Mouse (Mus musculus) embryonic fibroblast, embryonic 13.5 days (primary cell): ENCODE results near the gene Vps13d. TPM values are rescaled to one million over a fixed set of nuclear protein-coding genes. Genes with fewer than 3 reads are reported as not detected.

Experiments
- H3K27ac ChIP-seq: 2 replicates; pipeline ENCODE4 v1.5.1; 2012; ENCODE audit warnings: low read length, control low read depth, inconsistent platforms; ENCODE audit not compliant: insufficient read depth
- H3K4me1 ChIP-seq: 2 replicates; pipeline ENCODE4 v1.6.1; 2011; ENCODE audit warnings: low read length; ENCODE audit not compliant: control insufficient read depth, insufficient read depth
- H3K4me3 ChIP-seq: 2 replicates; pipeline ENCODE4 v1.5.1; 2011; ENCODE audit warnings: mild to moderate bottlenecking, control low read depth, low read length; ENCODE audit not compliant: insufficient read depth
- CTCF ChIP-seq: IDR thresholded peaks from 2 replicates; pipeline ENCODE4 v1.5.1; 2011; ENCODE audit warnings: mild to moderate bottlenecking, control low read depth, low read length, moderate library complexity, borderline replicate concordance; ENCODE audit not compliant: insufficient read depth
- POLR2A ChIP-seq: IDR thresholded peaks from 2 replicates; pipeline ENCODE4 v1.6.1; 2011; ENCODE audit warnings: low read depth, mild to moderate bottlenecking, control low read depth, low read length, moderate library complexity
- polyA plus RNA-seq: library from polyadenylated mRNA; stranded (reverse); fragments of >200 nt; gene quantifications from 2 replicates; pipeline ENCODE4 v1.2.4, GENCODE M21; 2011; ENCODE audit warnings: low read depth; ENCODE audit not compliant: missing spikeins, insufficient read length

The Vps13d gene
- polyA plus RNA-seq, 1 experiment = 19.4 TPM

GRCm38 (mm10) chr4:144986016-144986805 is 208.6 kb downstream of the Vps13d start:
- no peak for TF ChIP-seq POLR2A
- no peak for TF ChIP-seq CTCF
- Histone ChIP-seq H3K4me1 (peaks cover 20% of the 10 kb centered on the region), H3K27ac (no peak overlapping the region), H3K4me3 (no peak overlapping the region)

DNA sequence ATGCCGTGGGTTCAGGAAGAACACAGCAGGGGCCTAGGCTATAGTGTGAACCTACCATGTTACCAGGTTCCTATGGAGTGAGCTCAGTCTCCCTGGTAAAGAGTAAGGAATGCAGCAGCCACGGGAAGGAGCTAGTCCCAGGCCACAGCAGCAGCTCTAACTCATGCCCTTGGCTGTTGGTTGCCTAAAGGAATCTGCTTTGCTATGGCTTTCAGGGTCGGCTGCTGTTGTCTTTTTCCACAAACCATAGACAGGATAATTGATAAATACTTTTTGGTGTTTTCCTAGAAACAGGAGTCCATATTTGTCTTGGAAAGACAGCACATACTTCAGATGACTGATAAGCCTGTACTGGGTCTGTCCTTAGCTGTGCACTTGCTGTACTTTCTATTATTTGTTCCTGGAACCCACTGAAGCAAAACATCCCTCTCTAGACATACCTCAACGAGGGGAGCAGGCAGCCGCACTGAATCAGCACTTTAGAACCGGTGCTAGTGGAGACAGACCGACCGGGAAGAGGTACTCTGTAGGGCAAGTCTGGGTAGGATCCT is 210.9 kb downstream of the Vps13d start:
- Histone ChIP-seq H3K27ac (peak overlapping the region; percentile 72), H3K4me3 (no peak overlapping the region), H3K4me1 (peaks cover 20% of the 10 kb centered on the region)
- TF ChIP-seq CTCF (no peak), POLR2A (no peak)

- Histone ChIP-seq H3K4me1 (peaks cover 15% of the 10 kb centered on the region), H3K27ac (peak overlapping the region; percentile 48), H3K4me3 (no peak overlapping the region)
- TF ChIP-seq POLR2A (no peak), CTCF (no peak)
Measured at GRCm38 (mm10) chr4:144983228-144983744, 211.5 kb downstream of the Vps13d start.

- H3K4me3 ChIP-seq = no peak overlapping the region
- H3K27ac ChIP-seq = no peak overlapping the region
- no peak for TF ChIP-seq CTCF
- TF ChIP-seq POLR2A = no peak
- H3K4me1 ChIP-seq = peaks cover 14% of the 10 kb centered on the region
Measured at GRCm38 (mm10) chr4:144980811-144981551, 213.8 kb downstream of the Vps13d start.

- TF ChIP-seq CTCF (no peak), POLR2A (no peak)
- H3K4me3 ChIP-seq = no peak overlapping the region
- no peak overlapping the region for H3K27ac ChIP-seq
- peaks cover 14% of the 10 kb centered on the region for H3K4me1 ChIP-seq
Measured at GRCm38 (mm10) chr4:144980110-144980509, 214.7 kb downstream of the Vps13d start.

DNA sequence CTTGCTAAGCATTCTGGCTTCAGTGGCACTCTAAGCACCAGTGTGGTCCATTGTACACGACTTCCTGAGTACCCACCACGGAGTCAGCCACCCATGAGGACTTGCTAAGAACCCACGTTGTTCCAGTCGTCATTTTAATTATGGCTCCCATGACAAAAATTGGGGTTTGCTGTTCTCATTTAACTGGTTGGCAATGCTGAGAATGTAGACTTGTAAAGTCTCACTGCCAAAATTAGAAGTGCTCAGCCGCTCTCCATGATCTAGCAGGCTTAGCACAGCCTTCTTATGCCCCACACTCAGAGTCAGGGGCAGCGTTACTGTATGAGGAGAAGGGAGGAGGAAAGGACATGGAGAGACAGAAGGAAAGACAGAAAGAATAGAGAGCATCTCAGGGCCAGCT is 216.8 kb downstream of the Vps13d start:
- TF ChIP-seq POLR2A (no peak), CTCF (no peak)
- Histone ChIP-seq H3K4me3 (no peak overlapping the region), H3K27ac (no peak overlapping the region), H3K4me1 (peaks cover 9% of the 10 kb centered on the region)

- no peak for TF ChIP-seq CTCF
- no peak for TF ChIP-seq POLR2A
- Histone ChIP-seq H3K4me3 (no peak overlapping the region), H3K27ac (no peak overlapping the region), H3K4me1 (peaks cover 9% of the 10 kb centered on the region)
Measured at GRCm38 (mm10) chr4:144977057-144977456, 217.7 kb downstream of the Vps13d start.

- Histone ChIP-seq H3K4me1 (no peaks in the 10 kb centered on the region; the same call in 1 of the 2 replicates), H3K4me3 (no peak overlapping the region), H3K27ac (no peak overlapping the region)
- no peak for TF ChIP-seq POLR2A
- TF ChIP-seq CTCF = no peak
Measured at GRCm38 (mm10) chr4:144975505-144975904, 219.3 kb downstream of the Vps13d start.

DNA sequence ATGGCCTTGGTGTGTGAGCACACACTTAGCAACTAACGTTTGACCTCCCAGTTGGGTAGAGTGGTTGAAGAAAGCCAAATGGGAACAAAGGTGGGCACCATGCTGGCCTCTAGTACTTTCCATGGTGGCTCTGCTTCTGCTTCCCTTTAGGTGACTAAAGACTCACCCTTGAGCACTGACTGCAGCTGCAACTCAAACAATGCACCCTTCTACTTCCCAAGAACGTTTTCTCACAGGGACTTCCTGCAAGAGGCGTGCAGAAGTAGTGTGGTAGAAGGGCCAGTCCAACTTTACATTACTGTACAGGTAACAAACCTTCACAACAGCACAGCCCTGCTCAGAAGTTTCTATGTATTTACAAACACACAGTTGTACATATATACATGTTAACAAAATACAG is 220.3 kb downstream of the Vps13d start:
- Histone ChIP-seq H3K4me3 (no peak overlapping the region), H3K27ac (no peak overlapping the region), H3K4me1 (peaks cover under 1% of the 10 kb centered on the region; the same call in 1 of the 2 replicates)
- TF ChIP-seq CTCF = no peak
- no peak for TF ChIP-seq POLR2A
